Comparison of ENCODE assay signal across 13 mouse cellular contexts in genomic region chr12:31236861-31237595, GRCm38 (mm10). TPM values are rescaled to one million over a fixed set of nuclear protein-coding genes. Genes with fewer than 3 reads are reported as not detected.
DNase-seq lines count a peak whose midpoint lies in the region; ATAC-seq and TF ChIP-seq lines count a peak whose summit lies in the region.
"Had no signal": no experiment of that assay in that cellular context is flagged by ENCODE, and none has a peak within 500 bp of the region (broad histone marks: within the 10 kb centered on the region; RNA-seq: fewer than 3 reads in every experiment).

No protein-coding gene starts in this region.

- H3K9ac ChIP-seq in forebrain, embryonic 11.5 days (ENCODE audit: low read length) = no peak overlapping the region
- H3K9ac ChIP-seq in stomach, postnatal 0 days (ENCODE audit: low read length) = no peak overlapping the region
- H3K9ac ChIP-seq: heart, embryonic 13.5 days; neural tube, embryonic 15.5 days had no signal

- no peak for TF ChIP-seq EP300 in stomach, postnatal 0 days (optimal IDR thresholded peaks at IDR 0.05)

- WGBS in forebrain, embryonic 10.5 days = 72% methylated on average over 12 of the region's 12 CpGs
- WGBS in forebrain, embryonic 11.5 days = 71% methylated on average over 12 of the region's 12 CpGs
- 47% methylated on average over 12 of the region's 12 CpGs for WGBS in stomach, postnatal 0 days

- no peak for ATAC-seq in forebrain, embryonic 11.5 days (replicated peaks; ENCODE audit: low FRiP score)
- peak; percentile 12; the same call in 1 of the 2 replicates for ATAC-seq in stomach, postnatal 0 days (ENCODE audit: low FRiP score, low TSS enrichment)
- no peak for ATAC-seq in erythroblast, adult 5-6 weeks (replicated peaks; ENCODE audit: low FRiP score, poor library complexity, severe bottlenecking)

- no peak overlapping the region for H3K4me3 ChIP-seq in forebrain, embryonic 10.5 days
- H3K4me3 ChIP-seq in forebrain, embryonic 11.5 days (ENCODE audit: low read depth, low read length) = no peak overlapping the region
- H3K4me3 ChIP-seq in stomach, postnatal 0 days (ENCODE audit: low read depth, low read length) = no peak overlapping the region
- H3K4me3 ChIP-seq: heart, embryonic 13.5 days; neural tube, embryonic 15.5 days had no signal

- H3K4me1 ChIP-seq in forebrain, embryonic 10.5 days = peaks cover 25% of the 10 kb centered on the region
- no peaks in the 10 kb centered on the region for H3K4me1 ChIP-seq in forebrain, embryonic 11.5 days (replicated peaks; ENCODE audit: control insufficient read depth, insufficient read depth, low read length)
- peaks cover 5% of the 10 kb centered on the region; the same call in 1 of the 2 replicates for H3K4me1 ChIP-seq in stomach, postnatal 0 days (replicated peaks; ENCODE audit: control insufficient read depth, insufficient read depth)

- H3K9me3 ChIP-seq in forebrain, embryonic 10.5 days = no peaks in the 10 kb centered on the region
- H3K9me3 ChIP-seq in forebrain, embryonic 11.5 days (ENCODE audit: control insufficient read depth, low read length) = no peaks in the 10 kb centered on the region
- no peaks in the 10 kb centered on the region for H3K9me3 ChIP-seq in stomach, postnatal 0 days (ENCODE audit: control insufficient read depth, low read length)
- H3K9me3 ChIP-seq: heart, embryonic 13.5 days; neural tube, embryonic 15.5 days had no signal

- TF ChIP-seq CTCF in stomach, postnatal 0 days (IDR thresholded peaks at IDR 0.05; ENCODE audit: low read depth) = no peak

- DNase-seq in forebrain, embryonic 10.5 days (ENCODE audit: extremely low spot score, low spot score) = no peak
- DNase-seq in forebrain, embryonic 11.5 days (ENCODE audit: low spot score) = no peak
- peak; percentile 31 for DNase-seq in right cerebral cortex, adult 18-20 months
- no peak for DNase-seq in right cerebral cortex, postnatal 4 days
- DNase-seq in frontal cortex, postnatal 14 days (ENCODE audit: low spot score in 2 of 2) = peak; percentile 8 to 20
- no peak for DNase-seq in stomach, postnatal 0 days (ENCODE audit: low spot score)
- no peak for DNase-seq in heart, postnatal 4 days
- DNase-seq: lung, postnatal 10 days had no signal

- H3K27me3 ChIP-seq in forebrain, embryonic 10.5 days (ENCODE audit: poor library complexity, severe bottlenecking) = no peaks in the 10 kb centered on the region
- H3K27me3 ChIP-seq in forebrain, embryonic 11.5 days (ENCODE audit: control insufficient read depth, insufficient read depth, low read length) = no peaks in the 10 kb centered on the region
- no peaks in the 10 kb centered on the region for H3K27me3 ChIP-seq in stomach, postnatal 0 days (ENCODE audit: control insufficient read depth, insufficient read depth, low read length)
- H3K27me3 ChIP-seq: heart, embryonic 13.5 days; neural tube, embryonic 15.5 days had no signal

- H3K36me3 ChIP-seq in forebrain, embryonic 10.5 days (replicated peaks) = no peaks in the 10 kb centered on the region
- no peaks in the 10 kb centered on the region for H3K36me3 ChIP-seq in forebrain, embryonic 11.5 days (ENCODE audit: control insufficient read depth, insufficient read depth, low read length)
- no peaks in the 10 kb centered on the region for H3K36me3 ChIP-seq in stomach, postnatal 0 days (ENCODE audit: control insufficient read depth, insufficient read depth, low read length)
- H3K36me3 ChIP-seq: heart, embryonic 13.5 days; neural tube, embryonic 15.5 days had no signal

- H3K27ac ChIP-seq in forebrain, embryonic 10.5 days = 0 out of 2 replicates have a peak overlapping the region, but pooled peaks have one; percentile 48
- no peak overlapping the region for H3K27ac ChIP-seq in forebrain, embryonic 11.5 days (ENCODE audit: low read depth, low read length)
- 0 out of 2 replicates have a peak overlapping the region, but pooled peaks have one; percentile 13 for H3K27ac ChIP-seq in stomach, postnatal 0 days (replicated peaks)
- H3K27ac ChIP-seq: heart, embryonic 13.5 days; neural tube, embryonic 15.5 days had no signal

- no peak overlapping the region for H3K4me2 ChIP-seq in forebrain, embryonic 11.5 days (ENCODE audit: low read depth, low read length, severe bottlenecking)
- H3K4me2 ChIP-seq in stomach, postnatal 0 days (replicated peaks; ENCODE audit: low read depth) = no peak overlapping the region
- H3K4me2 ChIP-seq: heart, embryonic 13.5 days; neural tube, embryonic 15.5 days had no signal

RNA-seq across cellular contexts. Expression of gene Gm6993, which starts 3.5 kb away (rescaled TPM):
- polyA plus RNA-seq in forebrain, embryonic 10.5 days (2016; fragmentation: Nextera tagmentation; extraction: Ambion mirVana) = not detected in 2 replicates
- polyA plus RNA-seq in forebrain, embryonic 11.5 days (2014; fragmentation: Nextera tagmentation; extraction: Ambion mirVana) = not detected in 2 replicates
- polyA plus RNA-seq in stomach, postnatal 0 days (2015; fragmentation: Nextera tagmentation; extraction: Ambion mirVana) = not detected in 2 replicates
- total RNA-seq in erythroblast, adult 5-6 weeks (2015; ENCODE audit: low replicate concordance) = not detected in 2 replicates
- total RNA-seq in erythroblast, adult 5-6 weeks (2017; ENCODE audit: low replicate concordance) = not detected in 2 replicates
- not detected for total RNA-seq in heart, postnatal 4 days (2021)
- total RNA-seq: layer of hippocampus, adult 8-10 months had no signal
- polyA plus RNA-seq: C2C12; heart, embryonic 13.5 days; neural tube, embryonic 15.5 days had no signal

RNA-seq across cellular contexts. Expression of gene Lamb1, which starts 28.0 kb away (rescaled TPM):
- polyA plus RNA-seq in forebrain, embryonic 10.5 days (2016; fragmentation: Nextera tagmentation; extraction: Ambion mirVana) = 22.6 and 23.1 TPM in 2 replicates
- 22.4 and 24.4 TPM in 2 replicates for polyA plus RNA-seq in forebrain, embryonic 11.5 days (2014; fragmentation: Nextera tagmentation; extraction: Ambion mirVana)
- polyA plus RNA-seq in stomach, postnatal 0 days (2015; fragmentation: Nextera tagmentation; extraction: Ambion mirVana) = 30.6 and 31.7 TPM in 2 replicates
- total RNA-seq in erythroblast, adult 5-6 weeks (2015; ENCODE audit: low replicate concordance) = not detected in 2 replicates
- total RNA-seq in erythroblast, adult 5-6 weeks (2017; ENCODE audit: low replicate concordance) = 0.68 and 1.1 TPM in 2 replicates
- total RNA-seq in heart, postnatal 4 days (2021) = 100 to 1,000 TPM; 266 to 279 TPM

Comparison
In these comparisons a context has a peak if more than half of its experiments do, and no peak if none do; other contexts are left out.
1. DNase-seq: peak in right cerebral cortex, adult 18-20 months (single experiment) and frontal cortex, postnatal 14 days (2 of 2); none in forebrain, embryonic 10.5 days (single experiment), forebrain, embryonic 11.5 days (single experiment), right cerebral cortex, postnatal 4 days (single experiment), stomach, postnatal 0 days (single experiment) and heart, postnatal 4 days (single experiment).